Mouse (Mus musculus) lung, embryonic 14.5 days (tissue): Measurements from ENCODE around the gene Gm12166. TPM values are rescaled to one million over a fixed set of nuclear protein-coding genes. Genes with fewer than 3 reads are reported as not detected.

ENCODE experiments used
- ATAC-seq: fragments of 200-750 bp; cut with Nextera tagmentation; 2 replicates; pipeline ENCODE4 v1.8.0; 2017; ENCODE audit warnings: mild to moderate bottlenecking, moderate TSS enrichment, moderate library complexity; ENCODE audit not compliant: insufficient read depth
- DNase-seq: peaks from one replicate; pipeline ENCODE4 v3.0.0-alpha.2; 2015
- H3K27ac ChIP-seq: fragments of 300-500 bp; sonication (generic); 2 replicates; pipeline ENCODE4 v1.5.1; 2014; ENCODE audit warnings: low read depth, mild to moderate bottlenecking, moderate library complexity
- H3K27me3 ChIP-seq: fragments of 300-500 bp; sonication (generic); 2 replicates; pipeline ENCODE4 v1.6.1; 2014; ENCODE audit warnings: low read length, control low read depth; ENCODE audit not compliant: insufficient read depth
- H3K36me3 ChIP-seq: fragments of 300-500 bp; sonication (generic); 2 replicates; pipeline ENCODE4 v1.6.1; 2014; ENCODE audit warnings: control low read depth; ENCODE audit not compliant: insufficient read depth
- H3K4me1 ChIP-seq: fragments of 300-500 bp; sonication (generic); 2 replicates; pipeline ENCODE4 v1.6.1; 2014; ENCODE audit warnings: antibody characterized with exemption, control low read depth; ENCODE audit not compliant: insufficient read depth
- H3K4me2 ChIP-seq: fragments of 300-500 bp; sonication (generic); 2 replicates; pipeline ENCODE4 v1.6.1; 2014; ENCODE audit warnings: mild to moderate bottlenecking
- H3K4me3 ChIP-seq: fragments of 300-500 bp; sonication (generic); 2 replicates; pipeline ENCODE4 v1.5.1; 2014; ENCODE audit warnings: low read depth, low read length
- H3K9ac ChIP-seq: fragments of 300-500 bp; sonication (generic); 2 replicates; pipeline ENCODE4 v1.6.1; 2014
- H3K9me3 ChIP-seq: fragments of 300-500 bp; sonication (generic); 2 replicates; pipeline ENCODE4 v1.6.1; 2016; ENCODE audit warnings: low read depth, low read length, control low read depth
- CTCF ChIP-seq: IDR thresholded peaks from 2 replicates; pipeline ENCODE4 v1.5.1; 2016; ENCODE audit warnings: antibody characterized with exemption, low read depth
- WGBS: fragments of 180-500 bp; shearing (Covaris S2); extraction: QIAGEN DNeasy Blood & Tissue Kit; methylation state at CpG from one replicate; pipeline ENCODE4 v1.1.7; 2014; 5-methylcytosine and 5-hydroxymethylcytosine counted together
- polyA plus RNA-seq: library from polyadenylated mRNA; unstranded; fragments of >200 nt; fragmentation: Nextera tagmentation; extraction: Ambion mirVana; gene quantifications from 2 replicates; pipeline ENCODE4 v1.2.1, GENCODE M21; 2014

Gene Gm12166
- polyA plus RNA-seq, 1 experiment from 2014 or later = 6.1 TPM

- Histone ChIP-seq H3K27me3 (no peaks in the 10 kb centered on the region), H3K27ac (peak overlapping the region; percentile 69; the same call in 1 of the 2 replicates), H3K4me2 (no peak overlapping the region), H3K4me3 (no peak overlapping the region), H3K9ac (no peak overlapping the region), H3K9me3 (no peaks in the 10 kb centered on the region), H3K36me3 (peaks cover 47% of the 10 kb centered on the region), H3K4me1 (peaks cover 27% of the 10 kb centered on the region)
- DNase-seq = peak; percentile 49
- TF ChIP-seq CTCF = no peak
- ATAC-seq = no peak
- 53% methylated on average over 15 of the region's 15 CpGs for WGBS
Observed at GRCm38 (mm10) chr11:46073061-46073849, 21.1 kb upstream of the Gm12166 start.

DNA sequence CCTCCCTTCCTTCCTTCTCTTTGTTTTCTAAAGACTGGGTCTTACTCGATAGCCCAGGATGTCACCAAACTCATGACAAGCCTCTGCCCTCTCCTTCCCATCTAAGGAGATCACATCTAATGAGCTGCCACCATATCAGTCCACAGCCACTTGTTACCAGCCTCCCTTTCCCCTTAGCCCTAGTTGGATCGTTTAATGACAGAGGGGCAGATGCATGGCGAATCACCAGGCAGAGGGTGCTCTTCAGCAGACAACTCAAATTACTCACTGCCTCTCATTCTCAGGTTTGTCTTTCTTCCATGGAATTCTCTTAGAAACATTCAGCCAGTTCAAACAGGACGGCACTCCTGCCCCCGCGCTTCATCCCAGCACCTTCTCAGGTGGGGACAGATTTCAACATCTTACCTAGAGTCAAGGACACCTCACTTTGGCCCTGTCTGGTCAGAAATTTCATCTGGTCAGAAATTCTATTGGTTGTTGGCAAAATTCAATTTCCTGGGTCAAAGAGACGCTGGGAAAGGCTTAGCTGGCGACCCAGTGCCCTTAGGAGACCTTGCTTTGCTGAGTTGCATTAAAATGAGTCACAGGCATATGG is 20.4 kb upstream of the Gm12166 start:
- peaks cover 43% of the 10 kb centered on the region for H3K36me3 ChIP-seq
- WGBS = 66% methylated on average over 8 of the region's 8 CpGs
- H3K4me2 ChIP-seq = no peak overlapping the region
- no peak for TF ChIP-seq CTCF
- peak overlapping the region; percentile 44; the same call in 1 of the 2 replicates for H3K27ac ChIP-seq
- DNase-seq (no peak), ATAC-seq (no peak)
- no peaks in the 10 kb centered on the region for H3K9me3 ChIP-seq
- H3K4me1 ChIP-seq = peaks cover 27% of the 10 kb centered on the region
- no peak overlapping the region for H3K9ac ChIP-seq
- H3K4me3 ChIP-seq = no peak overlapping the region
- no peaks in the 10 kb centered on the region for H3K27me3 ChIP-seq

DNA sequence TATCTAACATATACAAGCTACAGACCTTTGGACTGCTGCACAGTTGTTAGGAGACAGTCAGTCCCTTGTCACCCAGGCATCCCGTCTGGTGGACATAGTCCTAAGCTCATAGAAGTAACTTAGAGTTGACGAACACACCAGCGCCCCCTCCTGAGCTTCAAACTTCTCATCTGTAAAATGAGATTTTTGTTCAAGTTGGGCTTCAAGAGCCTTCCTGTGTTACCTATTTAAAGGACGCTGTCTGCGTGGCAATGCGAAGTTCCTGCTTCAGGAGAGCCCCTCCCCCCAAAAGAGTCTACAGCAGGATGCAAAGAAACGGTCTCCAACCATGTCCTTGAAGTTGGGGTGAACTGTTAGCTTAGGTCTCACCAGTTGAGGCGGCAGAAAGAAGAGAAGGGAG is 18.7 kb upstream of the Gm12166 start:
- TF ChIP-seq CTCF = no peak
- H3K9me3 ChIP-seq = no peaks in the 10 kb centered on the region
- peaks cover 36% of the 10 kb centered on the region for H3K4me1 ChIP-seq
- 62% methylated on average over 8 of the region's 8 CpGs for WGBS
- H3K36me3 ChIP-seq = peaks cover 39% of the 10 kb centered on the region
- no peak for ATAC-seq
- H3K4me2 ChIP-seq = no peak overlapping the region
- H3K9ac ChIP-seq = no peak overlapping the region
- no peak overlapping the region for H3K27ac ChIP-seq
- no peaks in the 10 kb centered on the region for H3K27me3 ChIP-seq
- no peak for DNase-seq
- H3K4me3 ChIP-seq = no peak overlapping the region

DNA sequence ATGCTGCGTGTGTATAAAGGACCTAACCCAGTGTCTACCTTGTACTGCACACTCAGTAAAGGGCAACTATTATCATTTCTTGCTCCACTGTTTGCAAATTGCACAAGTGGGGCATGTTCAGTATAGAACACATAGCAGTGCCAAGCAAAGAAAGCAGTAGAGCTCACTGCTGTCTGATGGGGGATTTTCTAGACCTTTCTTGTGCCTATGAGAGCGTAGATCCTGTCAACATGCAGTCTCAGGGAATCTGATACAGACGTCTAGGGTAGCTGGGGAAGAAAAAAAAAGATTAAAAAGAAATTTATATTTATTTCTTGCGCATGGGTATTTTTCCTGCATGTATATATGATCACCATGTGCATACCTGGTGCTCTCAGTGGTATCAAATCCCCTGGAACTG is 18.0 kb upstream of the Gm12166 start:
- peaks cover 37% of the 10 kb centered on the region for H3K36me3 ChIP-seq
- no peak overlapping the region for H3K4me3 ChIP-seq
- 83% methylated on average over 4 of the region's 4 CpGs for WGBS
- H3K4me2 ChIP-seq = peak overlapping the region; percentile 39; the same call in 1 of the 2 replicates
- DNase-seq (no peak), ATAC-seq (no peak)
- H3K9ac ChIP-seq = 0 out of 2 replicates have a peak overlapping the region, but pooled peaks have one; percentile 1
- H3K27me3 ChIP-seq = no peaks in the 10 kb centered on the region
- peaks cover 40% of the 10 kb centered on the region for H3K4me1 ChIP-seq
- H3K27ac ChIP-seq = peak overlapping the region; percentile 95
- TF ChIP-seq CTCF = no peak
- H3K9me3 ChIP-seq = no peaks in the 10 kb centered on the region

DNA sequence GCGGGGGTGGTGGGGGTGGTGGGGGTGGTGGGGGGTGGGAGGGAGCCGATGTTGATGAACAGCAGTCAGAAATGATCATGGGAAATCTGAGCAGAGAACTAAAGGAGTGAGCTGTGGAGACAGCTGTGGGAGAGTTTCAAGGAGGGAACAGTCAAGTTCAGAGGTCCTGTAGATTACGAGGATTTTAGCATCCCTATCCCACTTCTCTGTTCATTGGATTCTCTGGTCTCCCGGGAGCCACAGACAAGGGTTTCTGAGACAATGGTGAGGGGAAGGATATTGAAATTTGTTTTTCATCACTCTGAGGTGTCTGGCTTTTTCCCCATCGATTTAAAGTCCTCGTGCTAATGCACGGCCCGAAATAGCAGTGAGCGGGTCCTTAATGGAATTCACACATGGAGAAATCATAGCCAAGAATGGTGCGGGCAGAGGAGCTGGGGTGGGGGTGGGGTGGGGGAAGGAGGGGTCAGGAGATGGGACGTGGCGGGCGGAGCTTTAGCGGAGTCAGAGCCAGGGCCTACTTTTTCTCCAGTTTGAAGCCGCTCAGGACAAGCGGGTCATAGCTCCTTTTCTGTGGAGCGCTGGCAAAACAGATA is 17.4 kb upstream of the Gm12166 start:
- ATAC-seq = peak; percentile 16; the same call in 1 of the 2 replicates
- H3K4me2 ChIP-seq = peak overlapping the region; percentile 44; the same call in 1 of the 2 replicates

DNA sequence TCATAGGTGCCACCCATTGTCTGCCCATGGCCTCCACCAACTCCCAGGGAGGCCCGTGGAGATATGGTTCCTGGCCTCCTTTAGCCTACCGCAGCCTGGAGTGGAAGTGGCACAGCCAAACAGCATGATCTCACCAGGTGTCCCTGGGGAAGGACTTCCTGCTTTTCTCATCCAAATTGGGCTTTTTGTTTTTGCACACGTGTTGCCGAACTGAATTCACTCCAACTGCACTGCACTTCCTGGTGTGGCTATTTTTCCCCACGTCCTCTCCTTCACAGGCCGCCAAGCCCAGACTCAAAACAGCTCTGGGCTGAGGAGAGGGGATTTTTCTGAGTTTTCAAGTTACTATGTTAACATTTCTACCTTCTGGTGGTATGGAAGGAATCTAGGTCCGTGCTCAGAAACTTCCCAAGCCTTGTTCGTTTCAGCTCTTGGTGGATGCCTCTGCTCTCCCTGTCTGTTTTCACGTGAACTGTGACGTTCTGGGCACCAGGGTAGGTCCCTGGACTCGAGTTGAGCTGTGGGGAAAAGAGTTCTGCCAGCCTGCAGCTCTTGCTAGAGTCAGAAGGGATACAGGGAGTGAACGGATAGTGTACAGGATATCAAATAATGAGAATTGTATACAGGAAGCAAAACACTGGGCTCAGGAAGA is 16.8 kb upstream of the Gm12166 start:
- Histone ChIP-seq H3K4me1 (peaks cover 46% of the 10 kb centered on the region), H3K9me3 (no peaks in the 10 kb centered on the region), H3K9ac (peak overlapping the region; percentile 32; the same call in 1 of the 2 replicates), H3K4me3 (no peak overlapping the region), H3K27me3 (no peaks in the 10 kb centered on the region), H3K4me2 (peak overlapping the region; percentile 44; the same call in 1 of the 2 replicates), H3K27ac (peak overlapping the region; percentile 95), H3K36me3 (peaks cover 40% of the 10 kb centered on the region)
- peak; percentile 54 for DNase-seq
- no peak for ATAC-seq
- 28% methylated on average over 12 of the region's 12 CpGs for WGBS
- no peak for TF ChIP-seq CTCF

More for the DNA sequence above, 17.4 kb upstream of the Gm12166 start:
- 18% methylated on average over 17 of the region's 17 CpGs for WGBS
- Histone ChIP-seq H3K36me3 (peaks cover 40% of the 10 kb centered on the region), H3K9me3 (no peaks in the 10 kb centered on the region), H3K4me3 (no peak overlapping the region), H3K4me1 (peaks cover 46% of the 10 kb centered on the region), H3K9ac (peak overlapping the region; percentile 32; the same call in 1 of the 2 replicates), H3K27ac (peak overlapping the region; percentile 95), H3K27me3 (no peaks in the 10 kb centered on the region)
- TF ChIP-seq CTCF = no peak
- DNase-seq = peak; percentile 73
